Mouse (Mus musculus) small intestine, adult 2 months (tissue): Measurements from ENCODE around the gene Spon1. TPM values are rescaled to one million over a fixed set of nuclear protein-coding genes. Genes with fewer than 3 reads are reported as not detected.
A peak's percentile ranks its signal among the peaks of the same experiment; 100 is the strongest.

Experiments
- H3K27ac ChIP-seq: fragments of 200-500 bp; 2 replicates; pipeline ENCODE4 v1.5.1; 2012; ENCODE audit warnings: low read depth, low read length, control low read depth, inconsistent platforms; ENCODE audit not compliant: insufficient read depth
- H3K27me3 ChIP-seq: fragments of 200-500 bp; 2 replicates; pipeline ENCODE4 v1.6.1; 2012; ENCODE audit warnings: mild to moderate bottlenecking, moderate library complexity, low read length, inconsistent platforms; ENCODE audit not compliant: control insufficient read depth, insufficient read depth
- H3K36me3 ChIP-seq: fragments of 200-500 bp; 2 replicates; pipeline ENCODE4 v1.6.1; 2012; ENCODE audit warnings: mild to moderate bottlenecking, low read length, control low read depth, inconsistent platforms; ENCODE audit not compliant: control insufficient read depth, insufficient read depth
- H3K4me1 ChIP-seq: fragments of 200-500 bp; 2 replicates; pipeline ENCODE4 v1.6.1; 2012; ENCODE audit warnings: low read length, inconsistent platforms, mixed read lengths; ENCODE audit not compliant: control insufficient read depth, insufficient read depth, insufficient read length
- H3K4me3 ChIP-seq: fragments of 200-500 bp; 2 replicates; pipeline ENCODE4 v1.5.1; 2012; ENCODE audit warnings: low read depth, mild to moderate bottlenecking, control low read depth, inconsistent platforms, low read length, moderate library complexity
- CTCF ChIP-seq: fragments of 200-500 bp; IDR thresholded peaks from 2 replicates; pipeline ENCODE4 v1.5.1; 2012; ENCODE audit warnings: low read depth, mild to moderate bottlenecking, control low read depth, inconsistent platforms, low read length, moderate library complexity, mixed read lengths; ENCODE audit not compliant: insufficient replicate concordance, insufficient read length; ENCODE audit errors: extremely low read depth
- POLR2A ChIP-seq: fragments of 200-500 bp; IDR thresholded peaks from 2 replicates; pipeline ENCODE4 v1.6.1; 2012; ENCODE audit warnings: low read depth, mild to moderate bottlenecking, control low read depth, inconsistent platforms, low read length, moderate library complexity
- WGBS: fragments of 180-500 bp; shearing (Covaris S2); methylation state at CpG from one replicate; pipeline ENCODE4 v1.1.7; 2018; 5-methylcytosine and 5-hydroxymethylcytosine counted together
- polyA plus RNA-seq: library from polyadenylated mRNA; depleted of rRNA; stranded (reverse); fragments of >200 nt; gene quantifications from 2 replicates; pipeline ENCODE4 v1.2.3, GENCODE M21; 2012

Gene Spon1
- polyA plus RNA-seq, 1 experiment = 3.3 TPM

GRCm38 (mm10) chr7:113809781-113810180 is 44.0 kb downstream of the Spon1 start:
- no peaks in the 10 kb centered on the region for H3K27me3 ChIP-seq

GRCm38 (mm10) chr7:113811376-113812158 is 45.8 kb downstream of the Spon1 start:
- Histone ChIP-seq H3K4me1 (peaks cover 20% of the 10 kb centered on the region; the same call in 1 of the 2 replicates), H3K36me3 (no peaks in the 10 kb centered on the region), H3K27me3 (no peaks in the 10 kb centered on the region), H3K4me3 (no peak overlapping the region), H3K27ac (peak overlapping the region; percentile 25; the same call in 1 of the 2 replicates)
- TF ChIP-seq CTCF = no peak
- TF ChIP-seq POLR2A = no peak
- WGBS = 38% methylated on average over 10 of the region's 10 CpGs

More at GRCm38 (mm10) chr7:113809781-113810180, 44.0 kb downstream of the Spon1 start:
- Histone ChIP-seq H3K36me3 (no peaks in the 10 kb centered on the region), H3K4me3 (no peak overlapping the region), H3K4me1 (peaks cover 11% of the 10 kb centered on the region; the same call in 1 of the 2 replicates), H3K27ac (no peak overlapping the region)
- WGBS = 60% methylated on average over 1 of the region's 1 CpGs
- no peak for TF ChIP-seq POLR2A
- TF ChIP-seq CTCF = no peak

- no peaks in the 10 kb centered on the region for H3K36me3 ChIP-seq
- WGBS = 97% methylated on average over 10 of the region's 10 CpGs
- TF ChIP-seq POLR2A (no peak), CTCF (no peak)
Measured at GRCm38 (mm10) chr7:113814101-113814779, 48.4 kb downstream of the Spon1 start.

GRCm38 (mm10) chr7:113815726-113816125 is 49.9 kb downstream of the Spon1 start:
- Histone ChIP-seq H3K27me3 (no peaks in the 10 kb centered on the region), H3K4me1 (peaks cover 32% of the 10 kb centered on the region; the same call in 1 of the 2 replicates), H3K36me3 (no peaks in the 10 kb centered on the region), H3K4me3 (no peak overlapping the region), H3K27ac (no peak overlapping the region)
- no peak for TF ChIP-seq POLR2A
- 44% methylated on average over 5 of the region's 5 CpGs for WGBS

More at GRCm38 (mm10) chr7:113814101-113814779, 48.4 kb downstream of the Spon1 start:
- H3K27me3 ChIP-seq = no peaks in the 10 kb centered on the region
- H3K27ac ChIP-seq = no peak overlapping the region
- H3K4me3 ChIP-seq = no peak overlapping the region
- H3K4me1 ChIP-seq = peaks cover 33% of the 10 kb centered on the region; the same call in 1 of the 2 replicates

GRCm38 (mm10) chr7:113816827-113817334 is 51.1 kb downstream of the Spon1 start:
- 26% methylated on average over 7 of the region's 7 CpGs for WGBS
- Histone ChIP-seq H3K36me3 (no peaks in the 10 kb centered on the region), H3K27ac (peak overlapping the region; percentile 37; the same call in 1 of the 2 replicates), H3K4me3 (no peak overlapping the region), H3K27me3 (no peaks in the 10 kb centered on the region), H3K4me1 (peaks cover 27% of the 10 kb centered on the region; the same call in 1 of the 2 replicates)
- no peak for TF ChIP-seq CTCF
- no peak for TF ChIP-seq POLR2A

- Histone ChIP-seq H3K27me3 (no peaks in the 10 kb centered on the region), H3K36me3 (no peaks in the 10 kb centered on the region), H3K4me3 (no peak overlapping the region), H3K4me1 (peaks cover 30% of the 10 kb centered on the region; the same call in 1 of the 2 replicates), H3K27ac (no peak overlapping the region)
- TF ChIP-seq POLR2A (no peak), CTCF (no peak)
- 16% methylated on average over 6 of the region's 6 CpGs for WGBS
Measured at GRCm38 (mm10) chr7:113818116-113818515, 52.3 kb downstream of the Spon1 start.

GRCm38 (mm10) chr7:113820213-113820612 is 54.4 kb downstream of the Spon1 start:
- Histone ChIP-seq H3K27ac (no peak overlapping the region), H3K4me3 (no peak overlapping the region), H3K4me1 (peaks cover 45% of the 10 kb centered on the region; the same call in 1 of the 2 replicates), H3K36me3 (no peaks in the 10 kb centered on the region), H3K27me3 (no peaks in the 10 kb centered on the region)
- TF ChIP-seq POLR2A = no peak
- TF ChIP-seq CTCF = no peak
- 35% methylated on average over 2 of the region's 2 CpGs for WGBS
